Mouse (Mus musculus) small intestine, adult 2 months (tissue): ENCODE data around the gene Rims1.

Experiments
- CTCF ChIP-seq: fragments of 200-500 bp; IDR thresholded peaks from 2 replicates; pipeline ENCODE4 v1.5.1; 2012; ENCODE audit warnings: low read depth, mild to moderate bottlenecking, control low read depth, inconsistent platforms, low read length, moderate library complexity, mixed read lengths; ENCODE audit not compliant: insufficient replicate concordance, insufficient read length; ENCODE audit errors: extremely low read depth
- POLR2A ChIP-seq: fragments of 200-500 bp; IDR thresholded peaks from 2 replicates; pipeline ENCODE4 v1.6.1; 2012; ENCODE audit warnings: low read depth, mild to moderate bottlenecking, control low read depth, inconsistent platforms, low read length, moderate library complexity

- TF ChIP-seq CTCF = no peak
- TF ChIP-seq POLR2A = no peak
These were observed 547.4 kb downstream of the Rims1 start for GRCm38 (mm10) chr1:22258356-22258755.
